Mouse (Mus musculus) liver, adult 2 months (tissue): ENCODE results near the gene Phf2.

ENCODE experiments used
- CTCF ChIP-seq: fragments of 200-500 bp; IDR thresholded peaks from 2 replicates; pipeline ENCODE4 v1.5.1; 2011; ENCODE audit warnings: low read depth, low read length, control low read depth
- POLR2A ChIP-seq: fragments of 200-500 bp; IDR thresholded peaks from 2 replicates; pipeline ENCODE4 v1.6.1; 2011; ENCODE audit warnings: low read length, control low read depth; ENCODE audit not compliant: insufficient read depth; ENCODE audit errors: extremely low read depth

GRCm38 (mm10) chr13:48829780-48830179, 41.1 kb downstream of the Phf2 start:
- TF ChIP-seq POLR2A (no peak), CTCF (no peak)
